ENCODE assay signal across 8 mouse cellular contexts in genomic region chr11:72689551-72690510, GRCm38 (mm10). TPM values are rescaled to one million over a fixed set of nuclear protein-coding genes. Genes with fewer than 3 reads are reported as not detected.
DNase-seq lines count a peak whose midpoint lies in the region; ATAC-seq and TF ChIP-seq lines count a peak whose summit lies in the region.

Ankfy1 (plus strand) TSS chr11:72690006.

- TF ChIP-seq CTCF in bone marrow, adult 2 months (IDR thresholded peaks at IDR 0.05; ENCODE audit: control insufficient read depth, insufficient read depth, low read length) = no peak
- peak; percentile 17; the same call in 1 of the 2 replicates for TF ChIP-seq CTCF in midbrain, postnatal 0 days (IDR thresholded peaks at IDR 0.05)

- peak; percentile 96 for DNase-seq in 416B (ENCODE audit: low read depth)
- peak; percentile 99 for DNase-seq in heart, adult 8-10 months (ENCODE audit: low spot score)
- DNase-seq in kidney, adult 9 months = peak; percentile 98
- peak; percentile 95 for DNase-seq in limb, embryonic 14.5 days (ENCODE audit: low spot score)
- DNase-seq in midbrain, postnatal 0 days (ENCODE audit: low spot score) = peak; percentile 96
- peak; percentile 97 to 98 for DNase-seq in spleen, postnatal 14 days (ENCODE audit: low spot score in 2 of 2)

- WGBS in bone marrow, adult 2 months = under 1% methylated on average over 56 of the region's 56 CpGs
- under 1% methylated on average over 56 of the region's 56 CpGs for WGBS in embryonic facial prominence, embryonic 15.5 days
- under 1% methylated on average over 44 of the region's 56 CpGs for WGBS in limb, embryonic 14.5 days
- WGBS in midbrain, postnatal 0 days = under 1% methylated on average over 56 of the region's 56 CpGs

- ATAC-seq in embryonic facial prominence, embryonic 15.5 days (ENCODE audit: insufficient number of reproducible peaks, low FRiP score, low TSS enrichment, low read depth) = peak; percentile 96
- ATAC-seq in limb, embryonic 14.5 days (ENCODE audit: low FRiP score, low read depth) = peak; percentile 98
- ATAC-seq in midbrain, postnatal 0 days (ENCODE audit: low FRiP score) = peak; percentile 98

- no peaks in the 10 kb centered on the region for H3K27me3 ChIP-seq in embryonic facial prominence, embryonic 15.5 days
- H3K27me3 ChIP-seq in limb, embryonic 14.5 days (ENCODE audit: control insufficient read depth, insufficient read depth, low read length) = no peaks in the 10 kb centered on the region
- no peaks in the 10 kb centered on the region for H3K27me3 ChIP-seq in midbrain, postnatal 0 days (ENCODE audit: insufficient read depth, low read length)

- peak within 1 kb of the TSS; percentile 66 for H3K27ac ChIP-seq in bone marrow, adult 2 months (ENCODE audit: control insufficient read depth, insufficient read depth, low read depth, low read length, poor library complexity)
- H3K27ac ChIP-seq in embryonic facial prominence, embryonic 15.5 days (replicated peaks) = peak within 1 kb of the TSS; percentile 92
- H3K27ac ChIP-seq in limb, embryonic 14.5 days (replicated peaks; ENCODE audit: low read depth, low read length) = peak within 1 kb of the TSS; percentile 75
- peak within 1 kb of the TSS; percentile 91 for H3K27ac ChIP-seq in midbrain, postnatal 0 days (ENCODE audit: low read depth, low read length)

- H3K9ac ChIP-seq in embryonic facial prominence, embryonic 15.5 days = peak within 1 kb of the TSS; percentile 83
- peak within 1 kb of the TSS; percentile 72 for H3K9ac ChIP-seq in limb, embryonic 14.5 days (ENCODE audit: low read depth, low read length, severe bottlenecking)
- peak within 1 kb of the TSS; percentile 72 for H3K9ac ChIP-seq in midbrain, postnatal 0 days (replicated peaks; ENCODE audit: low read length, poor library complexity, severe bottlenecking)

- H3K4me2 ChIP-seq in embryonic facial prominence, embryonic 15.5 days (replicated peaks) = peak within 1 kb of the TSS; percentile 79
- H3K4me2 ChIP-seq in limb, embryonic 14.5 days (replicated peaks; ENCODE audit: low read depth, low read length, severe bottlenecking) = peak within 1 kb of the TSS; percentile 72
- peak within 1 kb of the TSS; percentile 66 for H3K4me2 ChIP-seq in midbrain, postnatal 0 days (ENCODE audit: low read depth, low read length, poor library complexity, severe bottlenecking)

- no peaks in the 10 kb centered on the region for H3K9me3 ChIP-seq in embryonic facial prominence, embryonic 15.5 days (replicated peaks)
- H3K9me3 ChIP-seq in limb, embryonic 14.5 days (ENCODE audit: control insufficient read depth, low read length) = no peaks in the 10 kb centered on the region
- no peaks in the 10 kb centered on the region for H3K9me3 ChIP-seq in midbrain, postnatal 0 days (ENCODE audit: low read length)

- H3K4me3 ChIP-seq in bone marrow, adult 2 months (replicated peaks; ENCODE audit: control insufficient read depth, low read depth, low read length) = peak within 1 kb of the TSS; percentile 71
- H3K4me3 ChIP-seq in embryonic facial prominence, embryonic 15.5 days (replicated peaks) = peak within 1 kb of the TSS; percentile 94
- peak within 1 kb of the TSS; percentile 59 for H3K4me3 ChIP-seq in limb, embryonic 14.5 days (replicated peaks; ENCODE audit: low read length)
- peak within 1 kb of the TSS; percentile 88 for H3K4me3 ChIP-seq in midbrain, postnatal 0 days (ENCODE audit: low read depth, low read length)

- TF ChIP-seq POLR2A in bone marrow, adult 2 months (IDR thresholded peaks at IDR 0.05; ENCODE audit: borderline replicate concordance, control insufficient read depth, low read depth, low read length) = peak; percentile 96
- peak; percentile 95; the same call in 1 of the 2 replicates for TF ChIP-seq POLR2A in limb, embryonic 14.5 days (IDR thresholded peaks at IDR 0.05; ENCODE audit: borderline replicate concordance, extremely low read depth, insufficient read depth, insufficient read length)

- H3K36me3 ChIP-seq in embryonic facial prominence, embryonic 15.5 days = 0 out of 2 replicates have a peak, but pooled peaks cover 3% of the 10 kb centered on the region
- peaks cover 14% of the 10 kb centered on the region; the same call in 1 of the 2 replicates for H3K36me3 ChIP-seq in limb, embryonic 14.5 days (ENCODE audit: control insufficient read depth, insufficient read depth, low read length)
- H3K36me3 ChIP-seq in midbrain, postnatal 0 days (ENCODE audit: insufficient read depth, low read length) = no peaks in the 10 kb centered on the region

- peaks cover 7% of the 10 kb centered on the region; the same call in 1 of the 2 replicates for H3K4me1 ChIP-seq in bone marrow, adult 2 months (ENCODE audit: control insufficient read depth, insufficient read depth, low read length)
- peaks cover 27% of the 10 kb centered on the region for H3K4me1 ChIP-seq in embryonic facial prominence, embryonic 15.5 days
- peaks cover 7% of the 10 kb centered on the region for H3K4me1 ChIP-seq in limb, embryonic 14.5 days (ENCODE audit: control insufficient read depth, insufficient read depth, low read length)
- H3K4me1 ChIP-seq in midbrain, postnatal 0 days (ENCODE audit: insufficient read depth, low read length) = peaks cover 8% of the 10 kb centered on the region

RNA-seq across cellular contexts. Expression of gene Ankfy1, which starts in this region (rescaled TPM):
- polyA plus RNA-seq in bone marrow, adult 2 months (2011; ENCODE audit: insufficient read depth, insufficient read length, low replicate concordance, missing spikeins) = 17.7 and 30.3 TPM in 2 replicates
- polyA plus RNA-seq in embryonic facial prominence, embryonic 15.5 days (2015; fragmentation: Nextera tagmentation; extraction: Ambion mirVana) = 20.3 and 21.0 TPM in 2 replicates
- total RNA-seq in heart, adult 8-10 months (2022) = 10 to 100 TPM; 13.8 to 14.8 (median 14.3) TPM
- polyA plus RNA-seq in limb, embryonic 14.5 days (2012; rRNA removed) = 33.4 and 36.4 TPM in 2 replicates
- 29.0 and 33.1 TPM in 2 replicates for polyA plus RNA-seq in limb, embryonic 14.5 days (2014; fragmentation: Nextera tagmentation; extraction: Ambion mirVana)
- total RNA-seq in midbrain, postnatal 0 days (2014; rRNA removed) = 48.1 and 66.8 TPM in 2 replicates
- polyA plus RNA-seq in midbrain, postnatal 0 days (2015; fragmentation: Nextera tagmentation; extraction: Ambion mirVana) = 15.6 and 19.6 TPM in 2 replicates

Comparison
In these comparisons a context has a peak if more than half of its experiments do, and no peak if none do; other contexts are left out.
1. Peak in every context shown above with its lines: DNase-seq, ATAC-seq, H3K4me3 ChIP-seq and H3K27ac ChIP-seq.